Mouse (Mus musculus) hindbrain, postnatal 0 days (tissue): ENCODE measurements around the gene Ccdc188. TPM values are rescaled to one million over a fixed set of nuclear protein-coding genes. Genes with fewer than 3 reads are reported as not detected.
A peak's percentile ranks its signal among the peaks of the same experiment; 100 is the strongest.

Experiments
- ATAC-seq: fragments of 200-750 bp; cut with Nextera tagmentation; 2 replicates; pipeline ENCODE4 v1.8.0; 2017; ENCODE audit warnings: mild to moderate bottlenecking, moderate TSS enrichment, moderate library complexity
- DNase-seq: peaks from one replicate; pipeline ENCODE4 v3.0.0-alpha.2; 2015; ENCODE audit warnings: low spot score
- H3K27ac ChIP-seq: fragments of 300-500 bp; sonication (generic); 2 replicates; pipeline ENCODE4 v1.5.1; 2014; ENCODE audit warnings: mild to moderate bottlenecking
- H3K27me3 ChIP-seq: fragments of 300-500 bp; sonication (generic); 2 replicates; pipeline ENCODE4 v1.6.1; 2014; ENCODE audit warnings: low read length, mixed read lengths; ENCODE audit not compliant: insufficient read depth
- H3K36me3 ChIP-seq: fragments of 300-500 bp; sonication (generic); 2 replicates; pipeline ENCODE4 v1.6.1; 2014; ENCODE audit warnings: low read length, mixed read lengths; ENCODE audit not compliant: insufficient read depth
- H3K4me1 ChIP-seq: fragments of 300-500 bp; sonication (generic); 2 replicates; pipeline ENCODE4 v1.6.1; 2014; ENCODE audit warnings: antibody characterized with exemption, low read length, mixed read lengths; ENCODE audit not compliant: insufficient read depth
- H3K4me2 ChIP-seq: fragments of 300-500 bp; sonication (generic); 2 replicates; pipeline ENCODE4 v1.6.1; 2014; ENCODE audit warnings: low read depth, mild to moderate bottlenecking, low read length, moderate library complexity, mixed read lengths
- H3K4me3 ChIP-seq: fragments of 300-500 bp; sonication (generic); 2 replicates; pipeline ENCODE4 v1.5.1; 2014; ENCODE audit warnings: low read length
- H3K9ac ChIP-seq: fragments of 300-500 bp; sonication (generic); replicated peaks from 2 replicates; pipeline ENCODE4 v1.6.1; 2014; ENCODE audit warnings: mild to moderate bottlenecking, low read length, moderate library complexity, mixed read lengths
- H3K9me3 ChIP-seq: fragments of 300-500 bp; sonication (generic); 2 replicates; pipeline ENCODE4 v1.6.1; 2016; ENCODE audit warnings: low read length, mixed read lengths
- CTCF ChIP-seq: IDR thresholded peaks from 2 replicates; pipeline ENCODE4 v1.5.1; 2016; ENCODE audit warnings: antibody characterized with exemption, control low read depth, low read depth
- WGBS: fragments of 180-500 bp; shearing (Covaris S2); extraction: QIAGEN DNeasy Blood & Tissue Kit; methylation state at CpG from one replicate; pipeline ENCODE4 v1.1.7; 2014; 5-methylcytosine and 5-hydroxymethylcytosine counted together
- polyA plus RNA-seq: library from polyadenylated mRNA; unstranded; fragments of >200 nt; fragmentation: Nextera tagmentation; extraction: Ambion mirVana; gene quantifications from 2 replicates; pipeline ENCODE4 v1.2.1, GENCODE M21; 2015
- total RNA-seq: library from RNA; depleted of rRNA; stranded (reverse); fragments of >200 nt; gene quantifications from 2 replicates; pipeline ENCODE4 v1.2.3, GENCODE M21; 2014

Ccdc188 gene
- total and polyA plus RNA-seq, 2 experiments from 2014 or later, result not detected

DNA sequence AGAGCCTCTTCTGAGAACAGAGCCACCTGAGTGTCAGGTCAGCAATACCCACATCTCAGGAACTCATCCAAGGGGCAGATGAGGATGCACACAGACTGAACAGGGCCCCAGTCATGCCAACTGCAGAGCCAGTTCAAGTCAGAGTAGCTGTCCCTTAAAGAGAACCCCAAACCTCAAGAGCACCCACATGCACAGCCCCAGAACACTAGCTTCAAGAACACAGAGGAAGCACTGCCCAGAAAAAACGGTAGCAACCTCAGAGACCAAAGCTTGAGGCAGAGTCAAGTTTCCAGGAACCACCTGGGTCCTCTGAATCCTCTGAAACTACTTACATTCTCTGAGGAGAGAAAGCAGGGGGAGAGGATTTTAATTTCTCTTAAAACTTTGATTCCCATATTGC is 15.8 kb downstream of the Ccdc188 start:
- no peak for ATAC-seq
- Histone ChIP-seq H3K4me2 (peak overlapping the region; percentile 85), H3K4me3 (no peak overlapping the region), H3K27me3 (no peaks in the 10 kb centered on the region), H3K4me1 (peaks cover 31% of the 10 kb centered on the region), H3K9ac (no peak overlapping the region), H3K36me3 (peaks cover 6% of the 10 kb centered on the region; the same call in 1 of the 2 replicates), H3K9me3 (no peaks in the 10 kb centered on the region), H3K27ac (no peak overlapping the region)
- DNase-seq, result no peak
- TF ChIP-seq CTCF, result no peak
- 54% methylated on average over 1 of the region's 1 CpGs for WGBS

DNA sequence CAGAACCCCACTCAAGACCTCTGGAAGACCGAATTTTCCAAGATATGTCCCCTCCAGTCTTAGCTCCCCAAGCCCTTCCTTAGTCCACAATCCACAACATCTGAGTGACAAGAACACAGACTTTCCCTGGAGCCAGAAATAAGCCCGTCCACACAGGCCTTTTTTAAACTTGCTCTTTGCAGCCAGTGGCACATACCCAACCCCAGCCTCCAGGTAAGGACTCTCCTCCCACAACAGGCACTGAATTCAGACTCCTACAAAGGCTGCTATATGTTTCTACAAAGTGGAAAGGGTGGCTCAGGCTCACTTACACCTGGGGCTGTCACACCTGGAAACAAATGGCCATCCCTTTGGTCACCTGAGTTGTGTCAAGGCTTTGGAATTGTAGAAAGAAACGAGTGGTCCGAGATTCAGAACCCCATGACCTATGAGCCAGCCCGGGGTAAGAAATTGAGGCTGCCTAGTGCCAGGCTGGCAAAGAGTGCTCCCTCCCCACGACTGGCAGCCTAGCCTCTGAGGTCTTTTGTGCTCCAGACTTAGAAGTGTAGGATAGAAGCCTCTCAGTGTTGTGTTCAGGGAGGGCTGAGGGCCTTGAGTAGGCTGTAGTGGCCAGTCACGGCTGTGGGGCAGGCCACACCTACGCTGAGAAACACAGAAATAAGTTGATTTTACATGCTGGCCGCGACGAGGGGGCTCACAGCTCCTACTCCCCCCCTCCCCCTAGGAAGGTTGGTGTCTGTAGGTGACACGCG is 16.4 kb downstream of the Ccdc188 start:
- Histone ChIP-seq H3K27me3 (no peaks in the 10 kb centered on the region), H3K9me3 (no peaks in the 10 kb centered on the region), H3K36me3 (peaks cover 10% of the 10 kb centered on the region), H3K4me2 (peak overlapping the region; percentile 85), H3K27ac (peak overlapping the region; percentile 92), H3K9ac (peak overlapping the region; percentile 82), H3K4me3 (peak overlapping the region; percentile 63), H3K4me1 (peaks cover 29% of the 10 kb centered on the region)
- DNase-seq, result no peak
- WGBS, result 15% methylated on average over 13 of the region's 13 CpGs
- peak; percentile 16; the same call in 1 of the 2 replicates for ATAC-seq
- TF ChIP-seq CTCF, result no peak

DNA sequence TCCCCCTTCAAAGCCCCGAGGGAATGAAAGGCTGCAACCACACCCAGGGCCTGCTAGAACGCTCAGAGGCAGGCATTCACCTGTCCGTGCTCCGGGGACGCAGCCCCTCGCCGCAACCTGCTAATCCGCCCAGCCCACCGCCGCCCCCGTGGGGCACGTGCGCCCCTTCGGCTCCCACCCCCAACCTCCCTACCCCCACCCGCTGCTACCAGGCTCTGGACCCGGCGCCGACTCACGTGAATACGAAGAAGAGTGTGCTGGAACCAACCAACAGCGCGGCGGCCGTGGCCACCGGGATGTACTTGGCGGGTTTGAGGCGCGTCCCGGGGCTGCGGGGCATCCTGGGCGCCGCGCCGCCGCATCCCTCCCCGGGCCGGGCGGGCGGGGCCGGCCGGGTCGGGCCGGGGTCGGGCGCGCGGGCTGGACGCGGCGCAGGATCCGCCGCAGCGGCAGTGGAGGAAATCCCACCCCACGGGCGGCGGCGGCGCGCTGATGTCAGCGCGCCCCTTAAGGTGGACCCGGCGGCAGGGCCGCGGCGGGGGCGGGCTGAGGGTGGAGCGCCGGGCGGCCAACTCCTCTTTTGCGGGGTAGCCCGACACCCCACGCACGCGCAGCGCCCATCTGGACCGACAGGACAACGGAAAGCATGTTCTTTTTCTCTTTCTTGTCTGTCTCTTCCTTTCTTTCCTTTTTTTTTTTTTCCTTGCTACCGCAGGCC is 17.2 kb downstream of the Ccdc188 start, which contains the start of gene Zdhhc8:
Gene Zdhhc8 (minus strand): TSS at position 466 of the 718 bp plus-strand sequence.
- Histone ChIP-seq H3K4me1 (peaks cover 21% of the 10 kb centered on the region), H3K4me2 (peak within 1 kb of the TSS; percentile 85), H3K27ac (peak within 1 kb of the TSS; percentile 92), H3K4me3 (peak within 1 kb of the TSS; percentile 63), H3K27me3 (no peaks in the 10 kb centered on the region), H3K9me3 (no peaks in the 10 kb centered on the region), H3K36me3 (peaks cover 14% of the 10 kb centered on the region), H3K9ac (peak within 1 kb of the TSS; percentile 82)
- ATAC-seq (peak; percentile 83), DNase-seq (peak; percentile 89)
- 1% methylated on average over 61 of the region's 79 CpGs for WGBS
- no peak for TF ChIP-seq CTCF

DNA sequence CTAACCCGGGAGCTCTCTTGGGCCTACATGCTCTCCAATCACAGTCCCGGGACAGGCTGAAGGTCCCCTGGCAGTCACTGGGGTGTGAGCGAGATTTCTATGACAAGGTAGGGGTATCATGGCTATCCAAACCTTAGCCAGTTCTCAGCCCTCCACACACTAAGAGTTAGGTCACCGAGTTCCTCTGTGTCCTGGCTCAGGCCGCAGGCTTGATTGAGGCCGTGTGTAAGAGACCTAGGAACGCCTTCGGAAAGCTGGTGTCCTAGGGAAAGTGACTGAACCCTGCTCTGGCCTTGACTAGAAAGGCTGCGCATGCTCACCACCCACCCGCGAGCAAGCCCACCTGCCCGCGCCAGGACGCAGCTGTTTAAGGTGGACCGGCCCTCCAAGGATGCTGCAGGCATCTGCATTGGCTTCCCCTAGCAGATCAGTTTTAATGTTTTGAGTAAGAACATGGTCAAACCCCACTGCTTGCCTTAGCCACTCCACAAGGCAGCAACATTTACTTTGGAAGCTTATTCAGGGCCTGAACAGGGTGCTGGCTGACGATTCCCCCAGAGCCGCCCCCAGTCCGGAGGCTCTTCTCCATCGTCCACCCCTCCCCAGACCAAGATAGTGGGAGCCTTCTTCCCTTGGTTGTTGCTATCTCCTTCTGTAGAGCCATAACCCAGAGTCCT is 17.8 kb downstream of the Ccdc188 start:
- TF ChIP-seq CTCF, result no peak
- WGBS, result 4% methylated on average over 19 of the region's 19 CpGs
- DNase-seq (peak; percentile 85), ATAC-seq (peak; percentile 79)
- peaks cover 16% of the 10 kb centered on the region for H3K36me3 ChIP-seq
- H3K4me3 ChIP-seq, result peak overlapping the region; percentile 63
- peak overlapping the region; percentile 92 for H3K27ac ChIP-seq
- H3K27me3 ChIP-seq, result no peaks in the 10 kb centered on the region
- H3K4me2 ChIP-seq, result peak overlapping the region; percentile 85
- H3K4me1 ChIP-seq, result peaks cover 15% of the 10 kb centered on the region
- peak overlapping the region; percentile 82 for H3K9ac ChIP-seq
- no peaks in the 10 kb centered on the region for H3K9me3 ChIP-seq

DNA sequence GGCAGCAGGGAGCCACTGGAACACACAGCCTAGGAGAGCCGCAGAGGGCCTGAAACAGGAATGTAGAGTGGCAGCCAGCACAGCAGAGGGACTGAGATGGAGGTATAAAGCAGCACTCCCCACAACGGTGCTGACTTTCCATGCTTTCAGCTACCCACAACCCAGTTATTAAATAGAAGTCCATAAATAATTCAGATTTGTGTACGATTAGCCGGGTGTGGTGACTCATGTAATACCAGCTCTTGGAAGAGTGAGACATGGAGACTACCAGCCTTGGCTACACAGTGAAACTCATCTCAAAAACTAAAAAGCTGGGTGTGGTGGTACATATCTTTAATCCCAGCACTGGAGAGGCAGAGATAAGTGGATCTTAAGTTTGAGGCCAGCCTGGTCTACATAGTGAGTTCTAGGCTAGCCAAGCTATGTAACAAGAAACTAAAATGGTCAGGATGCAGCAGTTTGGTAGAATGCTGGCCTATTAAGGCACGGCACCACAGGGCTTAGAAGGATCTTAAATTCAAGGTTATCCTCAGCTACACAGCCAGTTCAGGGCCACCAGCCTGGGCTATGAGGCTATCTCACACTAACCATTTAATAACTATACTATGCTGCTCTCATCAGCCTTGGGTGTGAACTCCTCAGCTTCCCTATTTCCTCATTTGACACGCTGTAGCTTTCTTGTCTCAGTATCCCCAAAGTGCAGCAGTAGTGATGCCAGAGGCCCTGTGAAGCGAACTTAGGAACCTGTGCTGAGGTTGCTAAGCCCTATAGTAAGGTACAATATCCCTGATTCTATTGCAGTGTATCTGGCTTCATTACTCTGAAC is 19.2 kb downstream of the Ccdc188 start:
- H3K4me1 ChIP-seq, result peaks cover 15% of the 10 kb centered on the region
- no peak overlapping the region for H3K4me3 ChIP-seq
- peaks cover 30% of the 10 kb centered on the region for H3K36me3 ChIP-seq
- no peak overlapping the region for H3K9ac ChIP-seq
- 74% methylated on average over 7 of the region's 7 CpGs for WGBS
- no peak for DNase-seq
- ATAC-seq, result no peak
- no peaks in the 10 kb centered on the region for H3K9me3 ChIP-seq
- TF ChIP-seq CTCF, result no peak
- H3K4me2 ChIP-seq, result no peak overlapping the region
- H3K27me3 ChIP-seq, result no peaks in the 10 kb centered on the region
- H3K27ac ChIP-seq, result peak overlapping the region; percentile 92; the same call in 1 of the 2 replicates

DNA sequence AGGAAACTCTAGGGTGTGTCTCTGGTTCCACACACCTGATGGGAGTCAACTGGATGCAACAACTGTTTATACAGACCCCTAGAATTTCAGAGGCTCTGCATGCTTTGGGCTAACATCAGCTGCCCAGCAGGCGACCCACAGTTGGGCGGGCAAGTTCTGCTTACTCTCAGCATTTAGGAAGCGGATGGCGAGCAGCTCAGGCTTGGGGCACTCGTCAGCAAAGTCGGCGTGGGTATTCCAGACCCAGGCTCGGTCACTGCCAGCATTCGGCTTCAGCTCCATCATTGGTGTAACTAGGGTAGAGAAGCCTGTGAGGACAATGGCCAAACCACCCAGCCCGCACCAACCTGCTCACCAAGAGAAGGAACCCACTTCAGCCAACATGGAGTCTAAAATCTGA is 23.9 kb downstream of the Ccdc188 start:
- Histone ChIP-seq H3K27ac (no peak overlapping the region), H3K27me3 (no peaks in the 10 kb centered on the region), H3K36me3 (peaks cover 67% of the 10 kb centered on the region), H3K4me1 (no peaks in the 10 kb centered on the region), H3K4me2 (no peak overlapping the region), H3K9ac (no peak overlapping the region), H3K4me3 (no peak overlapping the region), H3K9me3 (no peaks in the 10 kb centered on the region)
- DNase-seq, result no peak
- no peak for TF ChIP-seq CTCF
- 86% methylated on average over 10 of the region's 10 CpGs for whole genome bisulfite sequencing
- ATAC-seq, result no peak
